Mouse (Mus musculus): Measurements from ENCODE around the gene Ms4a4a.

Gene Ms4a4a

DNA sequence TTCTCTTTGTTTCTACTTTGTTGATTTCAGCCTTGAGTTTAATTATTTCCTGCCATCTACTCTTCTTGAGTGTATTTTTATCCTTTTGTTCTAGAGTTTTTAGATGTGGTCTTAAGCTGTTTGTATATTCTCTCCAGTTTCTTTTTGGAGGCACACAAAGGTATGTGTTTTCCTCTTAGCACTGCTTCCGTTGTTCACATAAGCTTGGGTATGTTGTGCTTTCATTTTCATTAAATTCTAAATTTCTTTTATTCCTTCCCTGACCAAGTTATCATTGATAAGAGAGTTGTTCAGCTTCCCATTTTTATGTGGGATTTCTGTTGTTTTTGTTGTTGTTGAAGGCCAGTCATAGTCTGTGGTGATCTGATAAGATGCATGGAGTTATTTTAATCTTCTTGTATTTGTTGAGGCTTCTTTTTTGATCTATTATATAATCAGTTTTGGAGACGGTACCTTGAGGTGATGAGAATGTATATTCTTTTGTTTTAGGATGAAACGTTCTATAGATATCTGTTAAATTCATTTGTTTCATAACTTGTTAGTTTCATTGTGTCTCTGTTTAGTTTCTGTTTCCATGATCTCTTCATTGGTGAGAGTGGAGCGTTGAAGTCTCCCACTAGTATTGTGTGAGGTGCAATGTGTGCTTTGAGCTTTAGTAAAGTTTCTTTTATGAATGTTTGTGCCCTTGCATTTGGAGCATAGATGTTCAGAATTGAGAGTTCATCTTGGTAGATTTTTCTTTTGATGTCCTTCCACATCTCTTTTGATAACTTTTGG is 59.9 kb downstream of the Ms4a4a start:
- no peak for DNase-seq (ENCODE audit: low spot score in 2 of 2)
